Mouse (Mus musculus): Measurements from ENCODE around the gene Pros1.
A peak's percentile ranks its signal among the peaks of the same experiment; 100 is the strongest.

Pros1 gene

DNA sequence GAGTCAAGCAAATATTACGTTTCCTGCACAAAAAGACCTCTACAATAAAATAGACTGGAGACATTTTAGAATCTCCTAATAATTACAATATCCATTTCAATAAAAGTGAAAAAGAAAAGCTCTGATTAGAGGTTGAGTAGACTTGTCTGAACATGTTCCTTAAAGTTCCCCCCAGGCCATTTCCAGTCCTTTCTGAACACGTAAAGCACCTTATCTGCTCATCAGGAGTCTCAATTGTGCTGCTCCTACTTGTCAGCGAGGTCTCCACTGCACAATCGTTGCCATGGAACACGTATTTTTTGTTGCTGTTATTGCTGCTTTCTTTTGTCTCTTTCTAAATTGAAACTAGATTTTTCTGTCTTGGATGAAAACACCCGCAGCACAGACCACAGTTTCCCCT, 7.3 kb downstream of the Pros1 start:
- no peak for DNase-seq (ENCODE audit: low read depth)

DNA sequence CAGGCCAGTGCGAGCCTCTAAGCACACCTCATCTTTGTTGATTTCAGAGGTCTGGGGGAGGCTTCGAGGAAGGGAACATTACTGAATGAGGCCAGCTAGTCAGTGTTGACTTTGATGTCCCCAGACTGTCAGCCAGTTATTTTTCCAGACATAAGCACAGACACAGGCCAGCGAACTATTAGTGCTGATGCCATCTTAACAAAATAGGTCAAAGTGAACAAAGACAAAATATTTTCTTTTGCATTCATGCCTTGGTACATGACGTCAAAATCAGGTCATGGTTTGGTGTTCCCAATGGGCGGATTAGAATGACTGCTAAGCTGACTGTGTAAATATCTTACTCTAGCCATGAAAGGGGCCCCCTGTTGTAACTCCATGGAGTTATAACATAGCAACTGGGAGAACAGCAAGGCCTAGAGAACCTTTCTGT, 18.6 kb downstream of the Pros1 start:
- no peak for DNase-seq (ENCODE audit: low read depth)

DNA sequence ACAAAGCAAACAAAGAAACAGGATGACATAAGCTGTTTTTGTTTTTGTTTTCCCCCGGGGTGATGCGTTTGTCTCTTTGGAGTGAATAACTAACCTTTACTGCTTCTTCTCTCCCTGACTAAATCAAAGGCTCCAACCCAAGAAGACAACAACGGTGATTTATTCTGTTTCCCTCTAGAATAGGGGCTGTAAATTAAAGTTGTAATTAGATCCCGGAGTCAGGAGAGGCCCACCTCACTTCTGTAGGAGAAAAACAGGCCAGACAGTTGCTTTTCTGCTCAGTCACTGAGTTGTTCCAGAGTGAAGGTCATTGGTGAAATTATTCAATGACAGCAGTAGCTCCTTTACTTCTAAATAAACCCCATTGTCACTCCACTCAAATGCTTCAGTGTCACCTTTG, 19.1 kb downstream of the Pros1 start:
- DNase-seq (ENCODE audit: low read depth), result no peak

DNA sequence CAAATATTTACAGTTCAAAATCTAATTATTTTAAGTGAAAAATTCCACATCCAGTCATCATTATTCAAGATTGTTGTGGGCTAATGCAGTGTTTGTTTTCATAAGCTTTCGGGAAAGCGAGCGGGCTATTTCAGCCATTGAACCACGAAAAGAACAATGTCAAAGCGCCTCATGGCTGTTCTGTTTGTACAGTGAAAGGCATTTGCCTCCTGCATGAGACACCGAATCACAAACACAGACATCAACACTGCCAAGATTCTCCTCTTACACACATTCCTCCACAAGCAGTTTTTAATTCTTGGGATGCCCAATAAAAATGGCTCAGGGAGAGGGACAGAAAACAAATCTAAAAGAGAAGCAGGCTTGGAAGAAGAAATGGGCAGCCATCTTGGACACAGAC, 20.0 kb downstream of the Pros1 start:
- DNase-seq (ENCODE audit: low read depth), result no peak

DNA sequence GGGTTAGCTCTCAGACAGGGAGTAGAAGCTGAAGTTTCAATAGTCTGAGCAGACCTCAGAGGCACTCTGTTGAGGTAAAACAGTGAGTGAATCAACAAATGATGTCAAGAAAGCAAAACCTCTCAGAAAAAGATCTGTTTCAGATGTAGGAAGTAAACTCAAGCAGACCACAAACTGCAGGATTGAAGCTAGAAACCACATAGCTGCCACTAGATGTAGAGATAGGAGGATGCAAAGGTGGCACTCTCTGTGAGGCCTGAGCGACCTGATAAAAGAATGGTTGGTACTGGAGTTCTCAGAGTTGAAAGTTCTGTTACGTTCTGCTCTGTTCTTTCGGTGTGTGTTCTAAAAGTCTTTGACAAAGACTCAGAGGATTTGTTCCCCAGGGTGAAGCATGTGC, 41.7 kb downstream of the Pros1 start:
- peak; percentile 24 for DNase-seq (ENCODE audit: low read depth)

DNA sequence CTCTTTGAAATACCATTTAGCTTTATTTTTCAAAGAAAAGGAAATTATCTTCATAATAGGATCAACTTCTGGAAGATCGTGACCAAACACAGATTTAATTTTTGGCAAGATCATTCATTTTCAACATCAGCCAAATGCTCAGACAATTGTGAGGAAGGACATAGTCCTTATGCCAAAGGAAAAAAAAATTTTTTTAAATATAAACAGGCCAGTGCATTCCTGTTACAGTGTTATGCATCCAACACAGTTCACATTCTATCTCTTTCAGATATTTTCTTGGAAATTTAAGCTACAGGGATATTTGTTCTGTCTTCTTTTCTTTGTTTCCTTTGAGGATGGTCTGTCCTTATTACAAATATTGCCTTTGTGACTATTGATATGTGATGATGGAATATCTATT, 57.3 kb downstream of the Pros1 start:
- DNase-seq (ENCODE audit: low read depth), result no peak

DNA sequence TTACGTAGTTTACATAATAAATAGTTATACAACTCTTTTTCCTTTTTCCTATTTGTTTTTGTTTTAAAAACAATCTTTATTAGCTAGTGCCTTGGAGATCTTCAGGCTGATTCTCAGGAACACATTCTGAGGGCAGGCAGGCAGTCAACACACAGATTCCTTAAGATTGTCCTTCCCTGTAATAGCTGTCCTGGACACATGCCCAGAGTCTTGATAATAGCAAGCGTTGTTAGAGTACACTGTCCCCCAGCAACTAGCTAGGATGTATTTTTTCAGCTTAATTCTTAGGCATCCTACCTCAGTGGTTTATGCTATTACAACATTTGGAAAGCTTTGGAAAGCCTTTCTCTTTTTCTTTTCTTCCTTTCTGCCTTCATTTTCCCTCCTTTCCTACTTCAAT, 58.1 kb downstream of the Pros1 start:
- no peak for DNase-seq (ENCODE audit: low read depth)

DNA sequence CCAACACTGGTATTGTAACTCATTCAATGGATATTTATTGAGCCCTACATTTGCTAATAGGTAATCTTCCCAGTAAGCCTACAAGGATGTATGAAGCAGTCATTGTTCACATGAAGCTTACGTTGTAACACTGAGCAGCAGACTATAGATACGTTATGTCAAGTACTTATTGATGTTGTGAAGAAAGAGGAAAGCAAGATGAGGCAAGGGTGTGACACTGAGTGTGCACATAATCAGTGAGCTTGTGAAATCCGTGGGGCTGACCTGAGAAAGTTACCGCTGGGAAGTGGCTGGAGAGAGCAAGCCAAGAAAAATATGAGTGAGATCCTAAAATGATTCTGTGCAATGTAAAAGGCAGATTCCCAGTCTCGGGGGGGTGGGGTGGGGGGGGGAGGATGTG, 61.4 kb downstream of the Pros1 start:
- no peak for DNase-seq (ENCODE audit: low read depth)

DNA sequence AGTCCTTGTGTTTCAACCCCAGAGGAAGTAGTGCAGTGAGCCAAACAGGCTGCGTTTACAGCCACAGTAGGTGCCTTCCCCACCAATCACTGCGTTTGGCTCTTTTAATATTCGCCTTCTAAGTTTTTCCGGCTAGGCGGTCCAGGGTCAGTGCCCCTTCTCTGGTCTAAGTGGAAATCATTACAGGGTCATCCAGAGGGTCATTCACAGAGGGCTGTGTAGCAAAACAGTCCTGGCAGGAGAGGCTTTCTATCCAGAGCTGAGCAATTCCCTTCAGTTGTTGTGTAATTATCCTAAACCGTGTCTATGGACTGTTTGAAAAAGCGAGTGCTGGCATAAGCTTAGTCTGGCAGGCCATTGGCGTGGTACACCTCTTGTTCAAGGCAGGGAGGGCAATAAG, 68.1 kb downstream of the Pros1 start:
- no peak for DNase-seq (ENCODE audit: low read depth)

DNA sequence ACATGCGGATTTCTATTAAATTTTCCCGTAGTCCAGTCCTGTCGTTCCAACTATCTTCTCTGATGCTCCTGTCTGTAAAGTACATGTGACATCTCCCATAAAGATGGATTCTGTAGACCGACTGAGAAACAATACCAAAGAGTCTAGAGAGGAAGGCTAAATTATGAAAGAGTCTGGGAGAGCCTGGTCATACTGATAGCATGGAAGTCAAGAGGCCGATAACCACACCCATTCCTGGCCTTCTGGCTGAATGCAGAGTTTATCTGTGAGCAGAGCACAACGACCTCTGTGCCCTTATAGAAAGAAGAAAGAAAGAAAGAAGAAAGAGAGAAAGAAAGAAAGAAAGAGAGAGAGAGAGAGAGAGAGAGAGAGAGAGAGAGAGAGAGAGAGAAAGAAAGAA, 77.2 kb downstream of the Pros1 start:
- DNase-seq (ENCODE audit: low read depth), result no peak

DNA sequence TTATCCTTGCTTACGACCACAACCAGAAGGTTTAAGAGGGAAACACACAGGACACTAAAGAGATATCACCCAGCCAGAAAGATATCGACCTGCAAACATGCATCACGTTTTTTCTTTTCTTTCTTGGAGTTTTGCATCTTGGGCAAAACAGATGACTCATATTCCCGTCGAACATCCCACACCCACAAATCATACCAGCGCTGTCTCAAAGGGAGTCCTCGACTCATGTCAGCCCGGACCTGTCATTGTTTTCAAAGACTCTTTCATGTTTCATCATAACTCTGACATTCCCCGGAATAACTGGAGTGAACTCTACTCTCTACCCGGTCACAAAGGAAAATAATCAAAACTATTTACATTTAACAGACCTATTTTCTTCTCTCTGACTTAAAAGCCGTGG, 82.2 kb downstream of the Pros1 start:
- DNase-seq (ENCODE audit: low read depth), result no peak

DNA sequence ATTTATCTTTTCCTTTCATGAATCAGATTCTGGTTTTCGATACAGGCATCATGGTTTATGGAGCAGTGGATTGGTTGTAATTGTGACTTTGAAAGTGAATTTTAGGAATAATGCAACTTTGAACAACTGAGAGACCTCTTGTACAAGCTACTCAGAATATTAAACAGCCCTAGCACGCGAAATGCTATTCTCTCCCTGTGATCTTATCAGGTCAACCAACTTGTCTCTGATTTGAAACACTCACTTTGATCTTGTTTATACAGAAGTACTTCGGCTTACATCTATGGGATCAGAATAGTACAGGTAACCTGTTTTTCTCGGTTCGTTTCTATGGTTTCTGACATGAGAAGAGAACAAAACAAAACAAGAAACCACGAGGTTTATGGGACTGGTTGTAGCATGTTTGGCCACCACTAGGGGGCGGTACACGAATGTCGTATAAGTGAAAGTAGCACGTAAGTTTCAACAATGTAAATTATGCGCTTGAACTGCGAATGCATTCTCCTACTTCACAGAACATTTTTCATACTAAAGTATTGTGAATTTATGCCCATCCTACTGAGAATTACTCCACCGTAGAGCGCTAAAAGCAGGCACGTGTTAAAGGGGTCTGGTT, 86.4 kb downstream of the Pros1 start:
- peak; percentile 87 for DNase-seq (ENCODE audit: low read depth)

DNA sequence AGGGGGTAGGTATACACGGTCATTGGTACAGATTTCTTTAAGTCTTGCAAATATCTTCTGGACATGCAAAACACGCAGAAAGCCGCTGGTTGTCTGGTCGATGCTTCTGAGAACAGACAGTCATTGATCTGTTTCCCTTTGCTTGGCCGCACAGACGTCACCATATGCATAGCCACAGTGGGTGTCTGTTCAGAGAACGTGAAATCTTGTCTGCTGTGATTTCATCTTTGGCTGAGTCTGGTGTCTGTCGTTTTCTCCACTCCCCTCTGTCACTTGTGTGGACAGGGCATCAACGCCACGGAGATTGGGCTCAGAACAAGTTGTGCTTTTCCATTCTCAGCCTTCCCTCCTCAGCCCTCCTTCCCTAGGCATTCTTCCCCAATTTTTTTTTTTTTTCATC, 87.7 kb downstream of the Pros1 start:
- DNase-seq (ENCODE audit: low read depth), result no peak

DNA sequence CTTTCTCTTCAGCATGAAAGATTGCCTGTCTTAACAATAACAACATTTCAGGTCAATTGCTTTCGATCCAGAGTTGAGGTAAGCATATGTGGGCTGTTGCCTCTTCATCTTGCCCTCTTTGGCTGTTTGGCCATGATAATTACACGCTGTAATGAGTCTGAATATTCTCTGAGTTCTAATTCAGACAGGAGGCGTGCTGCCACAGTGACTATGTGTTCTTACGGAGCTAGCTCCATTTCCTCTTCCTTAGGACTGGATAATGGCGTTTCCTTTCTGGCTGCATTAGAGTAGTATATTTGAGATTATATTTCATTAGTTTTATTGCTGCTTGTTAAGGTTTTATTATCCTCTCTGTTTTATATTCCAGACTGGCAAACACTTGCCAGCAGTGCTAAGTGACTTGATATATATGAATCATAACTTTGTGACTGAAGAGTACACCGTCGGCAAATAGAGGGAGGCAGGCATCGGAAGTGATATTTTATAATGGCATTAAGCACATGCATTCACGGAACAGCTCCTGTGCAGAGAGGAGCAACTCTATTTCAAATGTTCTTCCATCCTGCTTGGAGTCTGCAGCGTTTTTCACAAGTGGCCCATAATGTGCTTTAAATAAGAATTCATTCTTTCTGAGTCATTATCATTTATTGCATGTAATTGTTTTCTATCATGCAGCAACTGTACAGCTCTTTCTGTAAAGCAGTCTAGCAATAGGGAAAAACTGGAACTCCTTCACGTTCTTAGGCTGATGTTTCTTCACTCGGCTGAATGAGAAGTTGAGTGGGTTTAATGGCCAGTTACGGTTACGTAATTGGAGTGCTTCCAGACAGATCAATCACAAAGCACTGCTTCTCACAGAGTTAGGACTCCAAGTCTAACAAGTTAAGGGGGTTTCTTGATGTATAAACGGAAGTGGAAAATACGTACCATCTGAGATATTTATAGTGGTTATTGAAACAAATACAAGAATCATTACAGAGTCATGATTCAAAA, 88.6 kb downstream of the Pros1 start:
- no peak for DNase-seq (ENCODE audit: low read depth)

DNA sequence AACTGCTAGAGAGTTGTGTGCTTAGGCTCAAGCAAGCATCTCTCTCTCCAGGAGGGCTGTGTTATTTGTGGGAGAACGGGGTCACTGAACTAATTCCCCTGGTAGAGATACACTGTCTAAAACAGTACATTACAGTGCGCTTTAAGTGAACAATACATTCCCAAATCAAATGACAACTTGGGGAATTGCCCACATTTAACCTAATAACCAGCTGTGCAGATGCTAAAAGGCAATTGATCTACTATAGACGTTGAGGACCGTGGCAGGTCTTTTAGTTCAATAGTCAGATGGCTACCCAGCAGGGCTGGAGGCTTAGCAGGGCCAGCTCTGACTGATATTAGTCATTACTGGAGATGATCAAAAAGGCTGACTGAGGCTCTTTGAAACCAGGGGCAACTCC, 104.4 kb downstream of the Pros1 start:
- DNase-seq (ENCODE audit: low read depth), result no peak

DNA sequence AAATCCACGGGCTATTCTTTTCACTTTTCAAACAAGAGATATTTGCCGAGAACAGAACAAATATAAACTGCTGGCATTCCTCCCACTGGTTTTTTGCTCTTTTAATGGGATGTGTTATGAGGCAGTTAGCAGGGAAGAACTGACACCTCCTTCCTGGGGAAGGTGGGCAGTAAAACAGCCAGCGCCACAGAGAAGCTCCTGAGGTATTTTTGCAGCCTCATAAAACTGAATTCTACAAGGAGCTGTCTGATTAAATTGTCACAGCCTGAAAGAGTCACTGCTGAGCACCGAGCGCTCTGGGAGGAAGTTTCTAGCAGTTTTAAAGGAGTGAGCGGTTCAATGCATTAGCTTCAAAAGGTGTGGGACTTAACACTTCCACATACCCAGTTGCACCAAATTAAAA, 110.3 kb downstream of the Pros1 start:
- DNase-seq (ENCODE audit: low read depth), result no peak

DNA sequence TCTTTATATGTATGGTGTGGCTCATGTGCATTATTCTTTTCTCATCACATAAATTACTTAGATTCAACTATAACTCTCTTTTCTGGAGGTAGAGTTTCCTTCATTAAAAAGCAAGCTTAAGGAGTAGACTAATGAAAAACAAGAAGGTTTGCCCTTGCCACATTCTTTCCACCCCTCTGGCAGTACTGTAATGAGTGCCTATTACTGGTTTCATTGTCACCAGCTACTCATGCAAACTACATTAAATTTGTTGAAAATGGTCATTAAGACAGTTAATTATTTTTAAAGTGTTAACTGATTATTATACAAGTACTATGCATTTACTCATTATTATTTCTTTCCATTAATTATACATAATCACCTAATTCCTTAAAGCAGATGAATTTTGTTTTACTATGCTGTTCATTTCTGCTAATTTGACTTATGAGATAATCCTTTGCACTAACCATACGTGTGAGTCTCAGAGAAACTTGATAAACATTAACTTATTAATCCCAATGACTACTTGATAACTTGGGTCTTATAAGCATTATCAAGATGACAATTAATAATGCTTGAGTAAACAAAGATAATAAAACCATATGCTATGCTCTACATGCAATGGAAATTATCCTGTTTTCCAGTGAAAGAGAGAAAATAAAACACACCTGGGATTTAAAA, 117.7 kb downstream of the Pros1 start:
- DNase-seq (ENCODE audit: low read depth), result no peak

DNA sequence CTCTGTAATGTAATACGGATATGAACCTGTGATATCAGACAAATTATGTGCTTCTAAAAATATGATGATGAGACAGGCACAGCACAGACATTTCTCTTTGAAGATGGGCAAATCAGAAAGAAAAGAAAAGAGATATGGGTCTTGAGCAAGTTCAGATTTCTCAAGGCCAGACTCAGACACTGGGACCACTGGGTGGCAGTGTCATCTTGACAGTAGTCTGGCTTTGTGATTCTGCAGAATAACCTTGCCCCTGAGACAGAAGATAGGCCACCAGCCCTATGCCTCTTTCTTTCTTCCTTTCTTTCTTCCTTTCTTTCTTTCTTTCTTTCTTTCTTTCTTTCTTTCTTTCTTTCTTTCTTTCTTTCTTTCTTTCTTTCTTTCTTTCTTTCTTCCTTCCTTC, 120.8 kb downstream of the Pros1 start:
- DNase-seq (ENCODE audit: low read depth), result no peak

Measured in naive thymus-derived CD4-positive, alpha-beta T cell, adult 2 months (primary cell).